Mouse (Mus musculus): ENCODE data around the gene Klhl32.
A peak's percentile ranks its signal among the peaks of the same experiment; 100 is the strongest.

DNA sequence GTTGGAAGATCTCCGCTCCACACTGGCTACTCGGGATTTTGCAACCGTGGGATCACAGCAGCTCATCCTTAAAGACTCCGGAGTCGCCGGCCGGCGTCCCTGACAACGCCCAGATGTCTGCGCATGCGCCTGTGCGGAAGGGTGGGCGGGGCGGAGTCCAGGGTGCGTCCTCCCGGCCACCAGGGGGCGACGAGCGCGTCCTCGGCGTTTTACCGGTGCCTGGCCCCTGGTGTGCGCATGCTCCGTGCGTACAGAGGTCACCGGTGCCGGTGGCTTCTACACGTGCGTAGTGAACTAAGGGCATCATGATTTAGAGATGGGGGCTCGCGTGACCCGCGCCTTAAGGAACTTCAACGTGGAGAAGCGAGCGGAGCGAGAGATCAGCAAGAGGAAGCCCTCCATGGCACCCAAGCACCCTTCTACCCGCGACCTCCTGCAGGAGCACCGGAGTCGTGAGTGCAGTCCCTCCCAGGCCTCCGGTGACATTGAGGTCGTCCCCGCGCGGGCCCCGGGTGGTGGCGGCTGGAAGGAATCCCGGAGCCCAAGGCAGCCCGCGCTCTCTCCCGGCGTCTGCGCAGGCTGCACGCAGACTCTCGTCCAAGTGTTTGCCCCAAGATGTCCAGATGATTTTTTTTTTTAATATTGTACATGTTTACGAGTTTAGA is 47.1 kb upstream of the Klhl32 start, which contains the start of gene Ndufaf4:
- TF ChIP-seq POLR2A (IDR thresholded peaks at IDR 0.05; ENCODE audit: low read depth, low read length) (no peak), CTCF (IDR thresholded peaks at IDR 0.05; ENCODE audit: extremely low read depth, insufficient read depth, insufficient read length, insufficient replicate concordance) (peak; percentile 93)

All from spleen, adult 2 months (tissue).